Mouse (Mus musculus) liver, embryonic 12.5 days (tissue): ENCODE results near the gene Cds1. TPM values are rescaled to one million over a fixed set of nuclear protein-coding genes. Genes with fewer than 3 reads are reported as not detected.
A peak's percentile ranks its signal among the peaks of the same experiment; 100 is the strongest.

Experiments used
- ATAC-seq: fragments of 200-750 bp; cut with Nextera tagmentation; 2 replicates; pipeline ENCODE4 v1.8.0; 2017; ENCODE audit warnings: moderate number of reproducible peaks, mild to moderate bottlenecking, moderate library complexity
- H3K27ac ChIP-seq: fragments of 300-500 bp; sonication (generic); 2 replicates; pipeline ENCODE4 v1.5.1; 2016; ENCODE audit warnings: mild to moderate bottlenecking
- H3K27me3 ChIP-seq: fragments of 300-500 bp; sonication (generic); replicated peaks from 2 replicates; pipeline ENCODE4 v1.6.1; 2016; ENCODE audit warnings: mild to moderate bottlenecking, moderate library complexity
- H3K36me3 ChIP-seq: fragments of 300-500 bp; sonication (generic); 2 replicates; pipeline ENCODE4 v1.6.1; 2016; ENCODE audit warnings: mild to moderate bottlenecking, moderate library complexity
- H3K4me1 ChIP-seq: fragments of 300-500 bp; sonication (generic); 2 replicates; pipeline ENCODE4 v1.6.1; 2016
- H3K4me2 ChIP-seq: fragments of 300-500 bp; sonication (generic); 2 replicates; pipeline ENCODE4 v1.6.1; 2016; ENCODE audit warnings: mild to moderate bottlenecking, moderate library complexity
- H3K4me3 ChIP-seq: fragments of 300-500 bp; sonication (generic); 2 replicates; pipeline ENCODE4 v1.5.1; 2016; ENCODE audit warnings: mild to moderate bottlenecking, moderate library complexity
- H3K9ac ChIP-seq: fragments of 300-500 bp; sonication (generic); 2 replicates; pipeline ENCODE4 v1.6.1; 2016; ENCODE audit warnings: mild to moderate bottlenecking, moderate library complexity
- H3K9me3 ChIP-seq: fragments of 300-500 bp; sonication (generic); replicated peaks from 2 replicates; pipeline ENCODE4 v1.6.1; 2016; ENCODE audit warnings: mild to moderate bottlenecking, moderate library complexity
- WGBS: fragments of 180-500 bp; shearing (Covaris S2); methylation state at CpG from one replicate; pipeline ENCODE4 v1.1.7; 2016; ENCODE audit not compliant: insufficient replicate concordance; 5-methylcytosine and 5-hydroxymethylcytosine counted together
- polyA plus RNA-seq: library from polyadenylated mRNA; unstranded; fragments of >200 nt; fragmentation: Nextera tagmentation; extraction: Ambion mirVana; gene quantifications from 2 replicates; pipeline ENCODE4 v1.2.1, GENCODE M21; 2016

Cds1 gene
- polyA plus RNA-seq, 1 experiment from 2014 or later: 0.68 TPM

DNA sequence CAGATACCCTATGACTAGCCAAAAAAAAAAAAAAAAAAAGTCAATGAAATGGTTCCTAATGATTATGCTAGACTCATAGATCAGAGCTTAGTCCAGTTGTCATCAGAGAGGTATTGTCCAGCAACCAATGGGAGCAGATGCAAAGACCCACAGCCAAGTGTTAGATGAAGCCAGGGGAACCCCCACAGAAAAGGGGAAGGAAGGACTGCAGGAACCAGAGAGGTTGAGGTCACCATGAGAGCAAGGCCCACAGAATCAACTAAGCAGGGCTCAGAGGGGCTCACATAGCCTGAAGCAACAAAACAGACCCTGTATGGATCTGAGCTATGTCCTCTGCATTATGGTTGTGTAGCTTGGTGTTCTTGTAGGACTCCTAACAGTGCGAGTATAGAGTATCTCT is 11.2 kb upstream of the Cds1 start:
- Histone ChIP-seq H3K27me3 (peaks cover 1% of the 10 kb centered on the region; the same call in 1 of the 2 replicates), H3K9me3 (no peaks in the 10 kb centered on the region), H3K4me3 (no peak overlapping the region), H3K36me3 (no peaks in the 10 kb centered on the region), H3K9ac (no peak overlapping the region), H3K4me2 (no peak overlapping the region), H3K27ac (no peak overlapping the region), H3K4me1 (no peaks in the 10 kb centered on the region)
- WGBS: 37% methylated on average over 1 of the region's 1 CpGs
- ATAC-seq: no peak

DNA sequence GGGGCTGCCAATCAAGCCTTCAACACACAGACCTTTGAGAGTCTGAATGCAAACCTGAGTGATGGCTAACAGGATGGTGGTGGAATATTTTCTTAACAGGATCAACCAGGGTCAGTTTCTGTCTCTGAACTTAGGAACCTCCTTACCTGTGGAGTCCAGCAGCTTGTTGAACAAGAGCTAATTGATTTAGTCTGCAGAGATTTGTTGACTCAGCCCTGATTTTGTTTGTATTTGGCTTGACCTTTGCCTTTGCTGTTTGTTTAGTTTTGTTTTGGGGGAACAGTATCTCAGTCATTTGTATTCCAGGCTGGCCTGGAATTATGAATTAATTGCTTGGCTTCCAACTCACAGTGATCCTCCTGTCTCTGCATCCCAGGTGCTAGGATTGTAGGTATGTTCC is 7.3 kb upstream of the Cds1 start:
- Histone ChIP-seq H3K4me2 (no peak overlapping the region), H3K36me3 (no peaks in the 10 kb centered on the region), H3K27ac (no peak overlapping the region), H3K4me3 (no peak overlapping the region), H3K9me3 (no peaks in the 10 kb centered on the region), H3K4me1 (no peaks in the 10 kb centered on the region), H3K27me3 (peaks cover 30% of the 10 kb centered on the region), H3K9ac (no peak overlapping the region)
- no peak for ATAC-seq

- H3K4me1 ChIP-seq: peaks cover 16% of the 10 kb centered on the region
- WGBS: 53% methylated on average over 4 of the region's 4 CpGs
- H3K27me3 ChIP-seq: peaks cover 70% of the 10 kb centered on the region
- H3K9ac ChIP-seq: no peak overlapping the region
- ATAC-seq: no peak
- H3K36me3 ChIP-seq: no peaks in the 10 kb centered on the region
- no peak overlapping the region for H3K27ac ChIP-seq
- no peaks in the 10 kb centered on the region for H3K9me3 ChIP-seq
- H3K4me2 ChIP-seq: no peak overlapping the region
- no peak overlapping the region for H3K4me3 ChIP-seq
Observed at GRCm38 (mm10) chr5:101761685-101762084, 3.2 kb upstream of the Cds1 start.

- Histone ChIP-seq H3K27ac (no peak overlapping the region), H3K4me2 (no peak overlapping the region), H3K9me3 (no peaks in the 10 kb centered on the region), H3K36me3 (no peaks in the 10 kb centered on the region), H3K27me3 (peaks cover 88% of the 10 kb centered on the region), H3K4me3 (no peak overlapping the region), H3K9ac (no peak overlapping the region), H3K4me1 (peaks cover 16% of the 10 kb centered on the region)
- ATAC-seq: no peak
- WGBS: 0% methylated on average over 2 of the region's 2 CpGs
Observed at GRCm38 (mm10) chr5:101763571-101763970, 1.4 kb upstream of the Cds1 start.

DNA sequence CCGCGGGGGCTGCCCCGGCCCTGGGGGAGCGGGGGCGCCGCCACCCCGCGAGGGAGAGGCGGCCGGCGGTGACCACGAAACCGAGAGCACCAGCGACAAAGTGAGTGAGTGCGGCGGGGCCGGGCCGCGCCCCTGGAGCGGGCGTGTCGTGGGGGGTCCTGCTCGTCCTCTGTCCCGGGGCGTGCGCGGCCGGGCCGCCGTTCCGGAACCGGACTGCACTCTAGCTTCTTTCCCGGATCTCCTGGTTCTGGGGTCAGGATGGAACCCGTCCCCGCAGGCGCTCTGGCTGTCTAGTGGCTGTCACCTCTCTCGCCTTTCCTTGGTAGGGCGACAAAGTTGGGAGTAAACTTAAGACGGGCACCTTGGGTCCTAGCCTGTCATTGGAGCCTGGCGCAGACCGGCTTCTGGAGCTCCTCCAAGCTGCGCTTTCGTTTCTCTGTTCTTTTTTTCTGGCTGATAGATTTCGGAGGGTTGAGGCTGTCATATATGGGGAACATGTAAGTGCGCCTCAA is 516 bp downstream of the Cds1 start:
- Histone ChIP-seq H3K9ac (peak overlapping the region; percentile 9; the same call in 1 of the 2 replicates), H3K27ac (no peak overlapping the region), H3K4me2 (peak overlapping the region; percentile 90), H3K4me3 (peak overlapping the region; percentile 60), H3K4me1 (peaks cover 16% of the 10 kb centered on the region), H3K36me3 (no peaks in the 10 kb centered on the region), H3K27me3 (peaks cover 89% of the 10 kb centered on the region), H3K9me3 (no peaks in the 10 kb centered on the region)
- peak; percentile 34 for ATAC-seq
- WGBS: under 1% methylated on average over 42 of the region's 45 CpGs

- Histone ChIP-seq H3K9me3 (no peaks in the 10 kb centered on the region), H3K4me1 (peaks cover 16% of the 10 kb centered on the region), H3K27ac (no peak overlapping the region), H3K9ac (no peak overlapping the region), H3K4me3 (no peak overlapping the region), H3K27me3 (peaks cover 87% of the 10 kb centered on the region), H3K36me3 (no peaks in the 10 kb centered on the region), H3K4me2 (no peak overlapping the region)
- no peak for ATAC-seq
- WGBS: 14% methylated on average over 6 of the region's 6 CpGs
Observed at GRCm38 (mm10) chr5:101766248-101766647, 1.3 kb downstream of the Cds1 start.

DNA sequence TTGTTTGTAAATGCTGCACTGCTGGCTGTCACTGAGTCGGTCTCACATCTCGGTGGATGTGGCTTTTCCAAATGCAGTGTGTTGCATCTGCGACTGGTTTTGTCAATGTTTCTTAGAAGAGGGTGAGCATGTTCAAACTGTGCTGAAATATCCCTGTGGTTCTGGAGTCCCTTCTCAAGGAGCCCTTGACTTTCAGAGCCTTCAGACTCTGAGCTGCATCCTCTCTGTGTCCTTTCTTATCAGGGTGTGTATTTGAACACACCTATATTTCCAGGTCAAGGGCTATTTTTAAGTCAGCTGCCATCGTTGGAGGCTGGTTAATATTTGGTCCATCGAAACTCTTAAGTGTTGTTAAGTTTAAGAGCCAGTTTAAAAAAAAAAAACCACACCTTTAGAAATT is 2.2 kb downstream of the Cds1 start:
- no peak overlapping the region for H3K4me2 ChIP-seq
- H3K27ac ChIP-seq: no peak overlapping the region
- WGBS: 52% methylated on average over 5 of the region's 5 CpGs

GRCm38 (mm10) chr5:101767486-101767885 is 2.6 kb downstream of the Cds1 start:
- WGBS: 64% methylated on average over 6 of the region's 6 CpGs
- H3K4me3 ChIP-seq: no peak overlapping the region
- no peak overlapping the region for H3K9ac ChIP-seq
- H3K36me3 ChIP-seq: no peaks in the 10 kb centered on the region
- no peak for ATAC-seq
- no peaks in the 10 kb centered on the region for H3K9me3 ChIP-seq
- peaks cover 16% of the 10 kb centered on the region for H3K4me1 ChIP-seq
- no peak overlapping the region for H3K4me2 ChIP-seq
- H3K27me3 ChIP-seq: peaks cover 85% of the 10 kb centered on the region
- no peak overlapping the region for H3K27ac ChIP-seq

More for the DNA sequence above, 2.2 kb downstream of the Cds1 start:
- Histone ChIP-seq H3K9me3 (no peaks in the 10 kb centered on the region), H3K36me3 (no peaks in the 10 kb centered on the region), H3K4me3 (no peak overlapping the region), H3K4me1 (peaks cover 16% of the 10 kb centered on the region), H3K9ac (no peak overlapping the region), H3K27me3 (peaks cover 85% of the 10 kb centered on the region)
- no peak for ATAC-seq

GRCm38 (mm10) chr5:101768558-101768957 is 3.6 kb downstream of the Cds1 start:
- H3K9me3 ChIP-seq: no peaks in the 10 kb centered on the region
- 77% methylated on average over 7 of the region's 7 CpGs for WGBS
- no peaks in the 10 kb centered on the region for H3K36me3 ChIP-seq
- no peak overlapping the region for H3K9ac ChIP-seq
- no peak overlapping the region for H3K4me2 ChIP-seq
- H3K4me3 ChIP-seq: no peak overlapping the region
- no peak for ATAC-seq
- no peak overlapping the region for H3K27ac ChIP-seq
- H3K27me3 ChIP-seq: peaks cover 79% of the 10 kb centered on the region
- H3K4me1 ChIP-seq: peaks cover 16% of the 10 kb centered on the region

DNA sequence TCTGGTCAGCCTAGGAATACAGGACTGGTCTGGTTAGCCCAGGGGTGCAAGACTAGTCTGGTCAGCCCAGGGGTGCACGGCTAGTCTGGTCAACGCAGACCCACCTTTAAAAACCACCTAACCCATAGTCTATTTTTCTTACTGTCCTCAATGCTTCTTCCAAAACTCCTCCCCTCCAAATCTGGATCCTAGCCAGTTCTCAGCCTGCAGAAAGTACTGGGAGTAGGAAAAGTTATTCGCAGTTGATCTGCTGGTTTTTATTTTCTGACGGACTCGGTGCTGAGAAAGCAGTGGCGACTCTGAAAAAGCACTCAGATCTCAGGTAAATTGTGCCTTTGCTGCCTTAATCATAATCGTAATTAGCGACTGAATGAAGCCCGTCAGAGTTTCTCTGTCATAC is 7.7 kb downstream of the Cds1 start:
- H3K27ac ChIP-seq: no peak overlapping the region
- H3K9ac ChIP-seq: no peak overlapping the region
- no peak overlapping the region for H3K4me2 ChIP-seq
- no peaks in the 10 kb centered on the region for H3K36me3 ChIP-seq
- peaks cover 38% of the 10 kb centered on the region for H3K27me3 ChIP-seq
- no peak overlapping the region for H3K4me3 ChIP-seq
- no peaks in the 10 kb centered on the region for H3K9me3 ChIP-seq
- no peaks in the 10 kb centered on the region for H3K4me1 ChIP-seq
- ATAC-seq: no peak
- 74% methylated on average over 9 of the region's 9 CpGs for WGBS

DNA sequence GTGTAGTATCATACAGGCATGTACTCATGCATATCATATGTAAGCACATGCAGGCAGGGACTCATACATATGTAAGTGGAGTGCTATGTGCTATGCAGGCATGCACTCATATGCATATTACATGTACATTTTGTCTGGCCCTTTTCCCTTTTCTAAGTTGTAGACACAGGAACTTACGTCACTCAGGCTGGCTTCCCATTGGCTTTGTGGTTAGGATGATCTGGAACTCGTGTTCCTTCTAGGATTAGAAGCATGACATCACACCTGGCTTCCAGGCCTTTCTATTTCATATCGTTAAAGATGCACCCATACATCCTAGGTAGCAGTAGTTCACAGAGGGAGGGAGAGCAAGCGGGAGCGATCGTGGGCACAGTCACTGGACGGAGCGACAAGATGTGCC is 10.3 kb downstream of the Cds1 start:
- H3K27ac ChIP-seq: no peak overlapping the region
- WGBS: 79% methylated on average over 8 of the region's 8 CpGs
- H3K36me3 ChIP-seq: no peaks in the 10 kb centered on the region
- H3K4me1 ChIP-seq: no peaks in the 10 kb centered on the region
- no peak overlapping the region for H3K4me3 ChIP-seq
- no peak for ATAC-seq
- H3K27me3 ChIP-seq: peaks cover 16% of the 10 kb centered on the region
- H3K4me2 ChIP-seq: no peak overlapping the region
- H3K9ac ChIP-seq: no peak overlapping the region
- H3K9me3 ChIP-seq: no peaks in the 10 kb centered on the region

- H3K4me3 ChIP-seq: no peak overlapping the region
- H3K27ac ChIP-seq: no peak overlapping the region
- no peak overlapping the region for H3K9ac ChIP-seq
- H3K4me2 ChIP-seq: no peak overlapping the region
- H3K9me3 ChIP-seq: no peaks in the 10 kb centered on the region
- H3K4me1 ChIP-seq: no peaks in the 10 kb centered on the region
- H3K36me3 ChIP-seq: no peaks in the 10 kb centered on the region
- H3K27me3 ChIP-seq: peaks cover 9% of the 10 kb centered on the region
- WGBS: 78% methylated on average over 8 of the region's 8 CpGs
- no peak for ATAC-seq
Observed at GRCm38 (mm10) chr5:101776528-101776927, 11.6 kb downstream of the Cds1 start.

- no peaks in the 10 kb centered on the region for H3K27me3 ChIP-seq
- H3K36me3 ChIP-seq: no peaks in the 10 kb centered on the region
- H3K4me3 ChIP-seq: no peak overlapping the region
- H3K9ac ChIP-seq: no peak overlapping the region
- H3K4me1 ChIP-seq: no peaks in the 10 kb centered on the region
- H3K9me3 ChIP-seq: no peaks in the 10 kb centered on the region
- H3K27ac ChIP-seq: no peak overlapping the region
- no peak overlapping the region for H3K4me2 ChIP-seq
- WGBS: 87% methylated on average over 15 of the region's 15 CpGs
- ATAC-seq: no peak
Observed at GRCm38 (mm10) chr5:101779376-101779863, 14.5 kb downstream of the Cds1 start.
